Mouse (Mus musculus) heart, postnatal 0 days (tissue): ENCODE data around the gene Stag1.

ENCODE experiments used
- CTCF ChIP-seq: IDR thresholded peaks from 2 replicates; pipeline ENCODE4 v1.5.1; 2016; ENCODE audit warnings: antibody characterized with exemption, control low read depth, low read depth
- EP300 ChIP-seq: IDR thresholded peaks from 2 replicates; pipeline ENCODE4 v1.6.1; 2016; ENCODE audit warnings: antibody characterized with exemption, low read depth

DNA sequence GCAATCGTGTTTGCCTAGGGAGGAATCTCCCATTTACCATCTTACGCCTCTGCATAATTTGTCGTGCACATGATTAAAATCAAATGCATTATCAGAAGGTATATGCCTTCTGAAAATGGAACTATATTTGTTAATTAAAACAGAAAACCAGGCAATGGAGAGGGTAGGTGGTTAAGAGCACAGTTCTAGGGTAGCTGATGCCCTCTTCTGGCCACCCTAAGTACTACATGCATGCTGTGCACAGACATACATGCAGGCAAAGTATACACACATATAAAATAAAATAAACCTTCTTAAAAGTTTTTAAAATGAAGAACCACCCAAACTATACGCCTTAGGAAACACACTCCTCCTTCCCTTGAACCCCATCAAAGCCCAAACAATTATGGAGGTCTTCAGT is 404.5 kb downstream of the Stag1 start:
- TF ChIP-seq CTCF (peak; percentile 27; the same call in 1 of the 2 replicates), EP300 (no peak)
